Mouse (Mus musculus): ENCODE measurements around the gene Pcyt1a. TPM values are rescaled to one million over a fixed set of nuclear protein-coding genes. Genes with fewer than 3 reads are reported as not detected.

Pcyt1a gene
- polyA plus RNA-seq, 1 experiment from 2014 or later, result 44.9 TPM

DNA sequence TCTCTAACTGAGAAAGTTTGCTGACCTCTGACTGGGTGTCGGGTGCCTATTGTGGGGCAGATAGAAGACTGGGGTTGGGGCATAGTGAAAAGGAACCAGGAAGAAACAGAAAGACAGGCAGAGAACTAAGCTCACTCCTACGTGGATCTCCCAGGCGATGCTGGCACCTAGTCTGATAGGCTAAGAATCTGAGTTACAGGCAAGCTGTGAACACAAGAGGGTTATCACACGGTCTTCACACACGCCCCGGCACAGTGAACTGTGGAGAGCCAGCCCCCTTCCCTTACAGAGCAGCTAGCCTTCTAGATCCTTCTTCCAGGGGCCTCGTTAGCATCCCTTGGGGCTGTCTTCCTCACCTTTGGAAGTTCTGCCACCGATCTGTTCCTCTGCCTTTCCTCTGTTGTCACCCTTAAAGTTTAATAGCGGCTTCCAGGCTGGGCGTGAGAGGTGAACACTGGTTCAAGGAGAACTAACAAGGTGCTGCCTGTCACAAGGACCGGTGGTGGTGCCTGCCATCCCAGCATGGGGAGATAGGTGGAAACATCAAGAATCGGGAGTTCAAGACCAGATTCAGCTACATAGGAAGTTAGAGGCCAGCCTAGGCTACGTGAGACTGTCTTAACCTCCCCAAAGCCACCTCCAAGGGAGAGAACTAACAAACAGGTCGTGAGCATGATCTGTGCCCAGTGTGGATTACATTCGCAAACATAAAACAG is 89.1 kb downstream of the Pcyt1a start:
- Histone ChIP-seq H3K27me3 (replicated peaks; ENCODE audit: insufficient read depth, low read length) (no peaks in the 10 kb centered on the region), H3K9me3 (ENCODE audit: low read length) (no peaks in the 10 kb centered on the region), H3K4me2 (replicated peaks; ENCODE audit: low read depth, low read length) (no peak overlapping the region), H3K36me3 (ENCODE audit: insufficient read depth, low read length) (no peaks in the 10 kb centered on the region), H3K4me1 (ENCODE audit: insufficient read depth, low read depth, low read length) (0 out of 2 replicates have a peak, but pooled peaks cover 3% of the 10 kb centered on the region), H3K9ac (replicated peaks; ENCODE audit: low read depth) (no peak overlapping the region), H3K4me3 (ENCODE audit: low read depth, low read length) (no peak overlapping the region), H3K27ac (ENCODE audit: low read length) (no peak overlapping the region)
- no peak for ATAC-seq
- WGBS, result 68% methylated on average over 15 of the region's 15 CpGs
- TF ChIP-seq CTCF (IDR thresholded peaks at IDR 0.05) (no peak), EP300 (IDR thresholded peaks at IDR 0.05) (no peak)
- no peak for DNase-seq (ENCODE audit: low spot score)

DNA sequence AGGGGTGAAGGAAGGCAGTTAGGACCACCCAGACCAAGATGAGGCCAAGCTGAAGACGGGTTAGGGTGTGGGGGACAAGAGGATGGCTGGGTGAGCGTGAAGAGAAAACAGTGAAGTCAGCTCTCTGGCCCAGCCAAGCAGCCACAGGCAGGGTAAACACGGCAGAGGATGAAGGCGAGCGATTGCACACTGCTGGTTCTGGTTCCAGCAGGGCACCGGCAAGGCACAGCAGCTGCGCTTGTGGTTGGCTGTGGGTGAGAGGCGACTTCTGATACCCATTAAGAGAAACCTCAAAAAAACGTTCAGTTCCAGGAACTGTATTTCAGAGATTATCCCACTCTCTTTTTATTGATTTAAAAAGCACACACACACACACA is 89.6 kb downstream of the Pcyt1a start:
- ATAC-seq, result no peak

DNA sequence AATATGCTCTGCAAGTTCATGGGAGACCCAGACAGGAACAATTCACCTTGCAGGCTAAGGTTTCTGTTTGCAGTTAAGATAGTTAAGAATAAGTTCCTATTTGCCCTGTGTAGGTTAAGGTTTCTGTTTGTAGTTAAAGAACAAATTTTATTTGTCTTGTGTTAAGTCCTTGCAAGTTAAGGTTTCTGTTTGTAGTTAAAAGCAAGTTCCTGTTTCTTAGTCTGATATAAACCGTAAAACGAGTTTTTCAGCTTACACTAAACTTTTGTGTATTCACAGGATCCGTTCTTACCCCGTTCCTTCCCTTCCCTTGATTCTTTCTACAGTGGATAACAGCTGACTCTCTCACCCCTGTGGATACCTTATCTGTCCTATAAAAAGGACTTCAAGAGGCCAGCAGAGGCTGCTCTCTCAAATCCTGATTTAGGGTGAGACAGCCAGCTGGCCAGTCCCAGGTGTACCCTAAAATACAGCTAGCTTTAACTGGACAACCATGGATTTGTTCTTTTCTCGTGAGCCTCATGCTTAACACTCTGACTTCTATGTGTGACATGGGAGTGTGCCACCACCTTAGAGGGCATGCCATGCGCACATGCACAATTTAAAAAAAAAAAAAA is 92.0 kb downstream of the Pcyt1a start:
- Histone ChIP-seq H3K27me3 (replicated peaks; ENCODE audit: insufficient read depth, low read length) (no peaks in the 10 kb centered on the region), H3K9ac (replicated peaks; ENCODE audit: low read depth) (no peak overlapping the region), H3K27ac (ENCODE audit: low read length) (no peak overlapping the region), H3K36me3 (ENCODE audit: insufficient read depth, low read length) (no peaks in the 10 kb centered on the region), H3K9me3 (ENCODE audit: low read length) (no peaks in the 10 kb centered on the region), H3K4me2 (replicated peaks; ENCODE audit: low read depth, low read length) (no peak overlapping the region), H3K4me3 (ENCODE audit: low read depth, low read length) (no peak overlapping the region), H3K4me1 (ENCODE audit: insufficient read depth, low read depth, low read length) (0 out of 2 replicates have a peak, but pooled peaks cover 3% of the 10 kb centered on the region)
- DNase-seq (ENCODE audit: low spot score), result no peak
- TF ChIP-seq CTCF (IDR thresholded peaks at IDR 0.05) (no peak), EP300 (IDR thresholded peaks at IDR 0.05) (no peak)
- no peak for ATAC-seq
- 56% methylated on average over 6 of the region's 6 CpGs for WGBS

More for the DNA sequence above, 89.6 kb downstream of the Pcyt1a start:
- DNase-seq (ENCODE audit: low spot score), result no peak
- H3K4me2 ChIP-seq (replicated peaks; ENCODE audit: low read depth, low read length), result no peak overlapping the region
- H3K4me1 ChIP-seq (ENCODE audit: insufficient read depth, low read depth, low read length), result 0 out of 2 replicates have a peak, but pooled peaks cover 3% of the 10 kb centered on the region
- H3K36me3 ChIP-seq (ENCODE audit: insufficient read depth, low read length), result no peaks in the 10 kb centered on the region
- H3K9me3 ChIP-seq (ENCODE audit: low read length), result no peaks in the 10 kb centered on the region
- H3K27ac ChIP-seq (ENCODE audit: low read length), result no peak overlapping the region
- no peak overlapping the region for H3K9ac ChIP-seq (replicated peaks; ENCODE audit: low read depth)
- no peak overlapping the region for H3K4me3 ChIP-seq (ENCODE audit: low read depth, low read length)
- TF ChIP-seq EP300 (IDR thresholded peaks at IDR 0.05) (no peak), CTCF (IDR thresholded peaks at IDR 0.05) (no peak)
- whole genome bisulfite sequencing, result 37% methylated on average over 9 of the region's 9 CpGs
- H3K27me3 ChIP-seq (replicated peaks; ENCODE audit: insufficient read depth, low read length), result no peaks in the 10 kb centered on the region

DNA sequence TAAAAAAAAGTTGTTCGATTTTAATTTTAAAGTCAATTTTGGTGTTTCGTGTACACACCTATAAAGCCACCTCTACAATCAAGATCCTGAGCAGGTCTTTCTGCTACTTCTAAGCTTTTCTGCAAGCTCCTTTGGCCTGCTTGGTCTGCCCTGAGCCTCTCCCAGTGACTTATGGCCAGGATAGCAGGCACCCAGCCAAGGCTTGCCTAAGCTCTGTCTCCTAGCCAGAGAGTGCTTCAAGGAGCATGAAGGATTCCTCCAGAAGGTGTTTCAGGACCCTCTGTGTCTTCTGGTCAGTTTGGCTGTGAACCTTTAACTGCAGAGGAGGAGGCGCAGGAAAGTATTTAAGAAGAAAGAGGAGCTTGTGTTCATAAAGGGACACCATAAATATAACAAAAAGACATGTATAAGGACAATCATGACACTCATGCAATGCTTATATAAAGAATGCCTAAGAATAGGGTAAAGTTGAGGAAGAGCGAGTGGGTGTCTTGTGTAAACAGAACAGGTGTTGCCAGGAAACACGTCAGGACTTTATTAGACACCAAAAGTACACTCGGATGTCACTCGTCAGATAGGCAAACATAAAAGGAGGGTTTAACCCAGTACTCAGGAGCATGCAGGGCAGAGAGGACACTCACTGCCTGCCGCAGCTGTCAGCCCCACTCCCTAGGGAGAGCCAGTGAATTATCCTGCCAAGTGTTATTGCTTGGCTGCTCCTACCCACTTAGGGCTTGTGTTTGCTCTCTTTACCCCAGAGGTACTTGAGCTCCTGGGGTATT is 92.9 kb downstream of the Pcyt1a start:
- Histone ChIP-seq H3K27me3 (replicated peaks; ENCODE audit: insufficient read depth, low read length) (no peaks in the 10 kb centered on the region), H3K27ac (ENCODE audit: low read length) (no peak overlapping the region), H3K4me1 (ENCODE audit: insufficient read depth, low read depth, low read length) (0 out of 2 replicates have a peak, but pooled peaks cover 3% of the 10 kb centered on the region), H3K36me3 (ENCODE audit: insufficient read depth, low read length) (no peaks in the 10 kb centered on the region), H3K4me3 (ENCODE audit: low read depth, low read length) (no peak overlapping the region), H3K9me3 (ENCODE audit: low read length) (no peaks in the 10 kb centered on the region), H3K4me2 (replicated peaks; ENCODE audit: low read depth, low read length) (no peak overlapping the region), H3K9ac (replicated peaks; ENCODE audit: low read depth) (no peak overlapping the region)
- WGBS, result 27% methylated on average over 8 of the region's 8 CpGs
- peak; percentile 86 for ATAC-seq
- DNase-seq (ENCODE audit: low spot score), result peak; percentile 73
- TF ChIP-seq CTCF (IDR thresholded peaks at IDR 0.05) (no peak), EP300 (IDR thresholded peaks at IDR 0.05) (no peak)

DNA sequence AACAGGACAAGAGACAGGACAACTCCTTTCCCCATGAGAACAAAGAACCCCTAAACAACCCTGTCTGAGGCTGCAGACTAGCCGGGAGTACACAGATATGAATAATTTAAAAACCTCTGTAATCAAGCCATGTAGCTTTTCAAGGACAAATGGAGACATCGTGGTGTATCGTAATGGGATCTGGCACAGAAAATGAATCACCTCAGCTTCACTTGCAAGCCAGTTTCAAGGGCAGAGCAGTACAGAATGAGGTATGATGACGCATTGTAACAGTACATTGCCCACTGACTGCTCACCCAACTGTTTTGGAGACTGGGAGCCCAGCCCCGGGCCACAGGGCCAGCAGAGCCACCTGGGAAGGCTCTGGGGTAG is 93.5 kb downstream of the Pcyt1a start:
- ATAC-seq (peak; percentile 69), DNase-seq (ENCODE audit: low spot score) (peak; percentile 56)
- 0 out of 2 replicates have a peak, but pooled peaks cover 3% of the 10 kb centered on the region for H3K4me1 ChIP-seq (ENCODE audit: insufficient read depth, low read depth, low read length)
- H3K27ac ChIP-seq (ENCODE audit: low read length), result no peak overlapping the region
- no peaks in the 10 kb centered on the region for H3K9me3 ChIP-seq (ENCODE audit: low read length)
- H3K27me3 ChIP-seq (replicated peaks; ENCODE audit: insufficient read depth, low read length), result no peaks in the 10 kb centered on the region
- 55% methylated on average over 5 of the region's 5 CpGs for WGBS
- no peak for TF ChIP-seq CTCF (IDR thresholded peaks at IDR 0.05)
- TF ChIP-seq EP300 (IDR thresholded peaks at IDR 0.05), result no peak
- H3K4me3 ChIP-seq (ENCODE audit: low read depth, low read length), result no peak overlapping the region
- H3K36me3 ChIP-seq (ENCODE audit: insufficient read depth, low read length), result no peaks in the 10 kb centered on the region
- no peak overlapping the region for H3K9ac ChIP-seq (replicated peaks; ENCODE audit: low read depth)
- H3K4me2 ChIP-seq (replicated peaks; ENCODE audit: low read depth, low read length), result no peak overlapping the region

Other genes starting within 250 kb of the Pcyt1a start
- gene Fbxo45, start 183.8 kb upstream of the Pcyt1a start, polyA plus RNA-seq (2015; fragmentation: Nextera tagmentation; extraction: Ambion mirVana), result 7.9 and 9.2 TPM in 2 replicates
- gene Wdr53, start 183.7 kb upstream of the Pcyt1a start, polyA plus RNA-seq (2015; fragmentation: Nextera tagmentation; extraction: Ambion mirVana), result 15.3 and 16.1 TPM in 2 replicates
- gene Smco1, start 159.5 kb upstream of the Pcyt1a start, polyA plus RNA-seq (2015; fragmentation: Nextera tagmentation; extraction: Ambion mirVana), result 0.10 TPM in 1 of 2 replicates, not detected in the other
- gene Rnf168, start 153.5 kb upstream of the Pcyt1a start, polyA plus RNA-seq (2015; fragmentation: Nextera tagmentation; extraction: Ambion mirVana), result 16.5 and 18.6 TPM in 2 replicates
- 12.9 and 13.2 TPM in 2 replicates for gene Ubxn7, start 98.7 kb upstream of the Pcyt1a start, polyA plus RNA-seq (2015; fragmentation: Nextera tagmentation; extraction: Ambion mirVana)
- gene Tm4sf19, start 30.4 kb upstream of the Pcyt1a start, polyA plus RNA-seq (2015; fragmentation: Nextera tagmentation; extraction: Ambion mirVana), result not detected in 2 replicates
- 24.0 and 24.6 TPM in 2 replicates for gene Tctex1d2, start 11.2 kb upstream of the Pcyt1a start, polyA plus RNA-seq (2015; fragmentation: Nextera tagmentation; extraction: Ambion mirVana)
- gene Slc51a, start 57.0 kb downstream of the Pcyt1a start, polyA plus RNA-seq (2015; fragmentation: Nextera tagmentation; extraction: Ambion mirVana), result 0.30 and 0.41 TPM in 2 replicates
- not detected in 2 replicates for gene Zdhhc19, start 65.3 kb downstream of the Pcyt1a start, polyA plus RNA-seq (2015; fragmentation: Nextera tagmentation; extraction: Ambion mirVana)
- 14.6 and 16.0 TPM in 2 replicates for gene Tfrc, start 178.0 kb downstream of the Pcyt1a start, polyA plus RNA-seq (2015; fragmentation: Nextera tagmentation; extraction: Ambion mirVana)
- 19.8 and 22.4 TPM in 2 replicates for gene Tnk2, start 213.0 kb downstream of the Pcyt1a start, polyA plus RNA-seq (2015; fragmentation: Nextera tagmentation; extraction: Ambion mirVana)